Mouse (Mus musculus) neural tube, embryonic 14.5 days (tissue): ENCODE results near the gene Shb. TPM values are rescaled to one million over a fixed set of nuclear protein-coding genes. Genes with fewer than 3 reads are reported as not detected.

Source experiments
- ATAC-seq: fragments of 200-750 bp; cut with Nextera tagmentation; 2 replicates; pipeline ENCODE4 v1.8.0; 2017; ENCODE audit warnings: low read depth, mild to moderate bottlenecking, moderate TSS enrichment, moderate library complexity
- H3K27ac ChIP-seq: fragments of 300-500 bp; sonication (generic); 2 replicates; pipeline ENCODE4 v1.5.1; 2014; ENCODE audit warnings: low read depth, mild to moderate bottlenecking, control low read depth, low read length, moderate library complexity, mixed read lengths
- H3K27me3 ChIP-seq: fragments of 300-500 bp; sonication (generic); 2 replicates; pipeline ENCODE4 v1.6.1; 2014; ENCODE audit warnings: low read length; ENCODE audit not compliant: control insufficient read depth, insufficient read depth
- H3K36me3 ChIP-seq: fragments of 300-500 bp; sonication (generic); 2 replicates; pipeline ENCODE4 v1.6.1; 2014; ENCODE audit warnings: low read length, mixed read lengths; ENCODE audit not compliant: control insufficient read depth, insufficient read depth
- H3K4me1 ChIP-seq: fragments of 300-500 bp; sonication (generic); 2 replicates; pipeline ENCODE4 v1.6.1; 2014; ENCODE audit warnings: low read length; ENCODE audit not compliant: control insufficient read depth, insufficient read depth
- H3K4me2 ChIP-seq: fragments of 300-500 bp; sonication (generic); 2 replicates; pipeline ENCODE4 v1.6.1; 2014; ENCODE audit warnings: mild to moderate bottlenecking, low read depth, low read length, control low read depth
- H3K4me3 ChIP-seq: fragments of 300-500 bp; sonication (generic); 2 replicates; pipeline ENCODE4 v1.5.1; 2014; ENCODE audit warnings: low read depth, low read length, control low read depth, mixed read lengths
- H3K9ac ChIP-seq: fragments of 300-500 bp; sonication (generic); replicated peaks from 2 replicates; pipeline ENCODE4 v1.6.1; 2014; ENCODE audit warnings: low read depth, mild to moderate bottlenecking, control low read depth, low read length, mixed read lengths
- H3K9me3 ChIP-seq: fragments of 300-500 bp; sonication (generic); 2 replicates; pipeline ENCODE4 v1.6.1; 2016; ENCODE audit warnings: low read length; ENCODE audit not compliant: control insufficient read depth
- WGBS: fragments of 180-500 bp; shearing (Covaris S2); extraction: QIAGEN DNeasy Blood & Tissue Kit; methylation state at CpG from one replicate; pipeline ENCODE4 v1.1.7; 2014; 5-methylcytosine and 5-hydroxymethylcytosine counted together
- polyA plus RNA-seq: library from polyadenylated mRNA; unstranded; fragments of >200 nt; fragmentation: Nextera tagmentation; extraction: Ambion mirVana; gene quantifications from 2 replicates; pipeline ENCODE4 v1.2.1, GENCODE M21; 2014

The Shb gene
- polyA plus RNA-seq, 1 experiment from 2014 or later: 6.2 TPM

DNA sequence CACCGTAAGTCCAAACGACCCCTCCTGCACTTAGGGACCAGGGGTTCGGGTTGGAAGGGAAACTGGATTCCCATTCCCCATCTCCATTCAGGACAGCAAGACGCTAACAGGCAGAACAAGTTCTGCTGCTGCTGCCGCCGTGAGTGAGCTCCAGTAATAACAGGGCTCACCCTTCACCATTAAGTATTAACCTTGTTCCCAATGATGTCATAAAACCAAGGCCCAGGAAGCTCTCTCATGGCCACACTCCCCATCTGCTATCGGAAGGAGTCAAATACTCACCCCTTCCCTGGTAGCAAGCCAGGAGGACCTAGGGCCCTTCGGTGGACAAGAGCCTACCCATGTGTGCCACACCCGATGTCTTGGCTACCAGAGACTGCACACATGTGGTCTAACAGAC lies 30.3 kb downstream of the Shb start:
- Histone ChIP-seq H3K4me3 (no peak overlapping the region), H3K36me3 (no peaks in the 10 kb centered on the region), H3K4me2 (no peak overlapping the region), H3K9ac (no peak overlapping the region), H3K27me3 (no peaks in the 10 kb centered on the region), H3K9me3 (no peaks in the 10 kb centered on the region), H3K27ac (no peak overlapping the region), H3K4me1 (peaks cover 37% of the 10 kb centered on the region)
- WGBS: 76% methylated on average over 9 of the region's 9 CpGs
- no peak for ATAC-seq

DNA sequence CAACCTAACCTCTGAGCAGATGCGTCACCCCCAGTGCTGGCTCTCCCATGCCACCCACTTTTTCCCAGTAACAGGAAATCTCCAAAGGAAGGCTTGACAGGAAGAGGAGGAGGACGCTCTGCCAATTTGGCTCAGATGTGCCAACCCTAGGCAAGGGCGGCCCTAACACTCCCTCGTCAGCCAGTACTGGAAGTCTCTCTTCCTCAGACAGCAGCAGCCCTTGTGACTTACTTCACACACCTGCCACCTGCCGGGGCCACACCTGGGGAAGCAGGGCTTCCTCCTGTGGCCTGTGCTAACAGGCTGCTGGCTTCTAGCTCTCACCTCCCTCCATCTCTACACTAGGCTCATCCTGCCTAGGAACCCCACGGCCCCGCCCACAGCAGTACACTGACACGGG lies 31.9 kb downstream of the Shb start:
- WGBS: 76% methylated on average over 8 of the region's 8 CpGs
- no peak overlapping the region for H3K4me3 ChIP-seq
- no peak overlapping the region for H3K4me2 ChIP-seq
- no peak overlapping the region for H3K9ac ChIP-seq
- H3K4me1 ChIP-seq: peaks cover 27% of the 10 kb centered on the region
- H3K27ac ChIP-seq: no peak overlapping the region
- H3K9me3 ChIP-seq: no peaks in the 10 kb centered on the region
- H3K27me3 ChIP-seq: no peaks in the 10 kb centered on the region
- ATAC-seq: no peak
- no peaks in the 10 kb centered on the region for H3K36me3 ChIP-seq

DNA sequence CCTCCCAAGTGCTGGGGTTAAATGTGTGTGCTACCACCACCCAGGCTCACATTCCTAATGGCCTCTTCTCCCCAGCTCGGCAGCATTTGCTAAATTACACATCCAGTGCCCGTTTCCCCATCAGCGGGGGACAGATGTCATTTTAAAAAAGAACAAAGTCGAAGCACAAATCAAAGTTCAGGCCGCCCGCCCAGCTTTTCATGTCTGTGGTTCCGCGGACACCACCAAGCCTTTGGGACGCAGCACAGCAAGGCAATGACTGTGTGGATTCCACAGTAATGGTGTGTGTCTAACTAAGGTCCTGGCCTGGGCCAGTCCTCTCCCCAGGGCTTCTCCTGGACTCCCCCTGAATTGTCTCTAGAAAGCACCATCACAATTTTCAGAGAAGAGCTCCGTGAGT lies 32.7 kb downstream of the Shb start:
- WGBS: 10% methylated on average over 10 of the region's 10 CpGs
- H3K9ac ChIP-seq: no peak overlapping the region
- no peaks in the 10 kb centered on the region for H3K27me3 ChIP-seq
- H3K9me3 ChIP-seq: no peaks in the 10 kb centered on the region
- H3K4me2 ChIP-seq: no peak overlapping the region
- H3K4me1 ChIP-seq: peaks cover 33% of the 10 kb centered on the region
- no peaks in the 10 kb centered on the region for H3K36me3 ChIP-seq
- no peak overlapping the region for H3K27ac ChIP-seq
- no peak for ATAC-seq
- no peak overlapping the region for H3K4me3 ChIP-seq

DNA sequence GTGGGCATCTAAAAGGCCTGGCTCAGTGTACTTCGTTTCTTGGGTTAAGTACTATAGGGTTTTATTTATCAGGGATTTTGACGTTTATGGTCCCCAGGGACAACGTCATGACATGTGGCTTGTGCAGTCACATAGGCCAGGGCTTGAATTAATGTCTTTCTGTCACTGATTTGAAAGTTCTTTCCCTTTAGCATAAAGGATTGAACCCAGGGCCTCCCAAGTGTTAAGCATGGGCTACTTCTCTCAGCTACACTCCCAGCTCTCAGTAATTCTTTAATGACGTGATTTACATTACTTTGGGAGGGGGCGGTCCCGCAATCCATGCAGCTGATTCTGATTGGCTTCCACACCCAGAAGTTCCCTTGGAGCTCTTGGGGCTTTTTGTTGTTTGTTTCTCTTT lies 33.2 kb downstream of the Shb start:
- H3K4me3 ChIP-seq: no peak overlapping the region
- no peaks in the 10 kb centered on the region for H3K27me3 ChIP-seq
- 10% methylated on average over 6 of the region's 6 CpGs for WGBS
- ATAC-seq: no peak
- no peaks in the 10 kb centered on the region for H3K36me3 ChIP-seq
- no peak overlapping the region for H3K27ac ChIP-seq
- H3K4me1 ChIP-seq: peaks cover 38% of the 10 kb centered on the region
- no peaks in the 10 kb centered on the region for H3K9me3 ChIP-seq
- H3K9ac ChIP-seq: no peak overlapping the region
- no peak overlapping the region for H3K4me2 ChIP-seq

DNA sequence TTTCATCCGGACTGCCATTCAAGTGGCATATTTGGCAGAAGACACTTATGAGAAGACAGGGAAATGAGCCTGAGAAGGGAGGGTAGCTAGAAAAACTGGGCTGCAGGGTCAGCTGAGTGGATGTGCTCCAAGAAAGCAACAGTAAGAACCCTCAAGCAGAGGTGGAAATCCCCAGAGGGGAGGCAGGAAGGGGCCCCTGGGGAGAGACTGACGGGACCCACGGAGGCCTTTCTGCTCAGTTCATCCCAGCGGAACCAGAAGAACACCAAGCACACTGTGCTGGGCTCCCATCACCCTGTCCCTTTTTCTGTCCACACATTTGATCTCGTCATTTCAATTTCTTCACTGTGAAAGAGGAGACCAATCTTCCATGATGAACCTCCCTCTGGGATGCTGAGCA lies 33.9 kb downstream of the Shb start:
- Histone ChIP-seq H3K4me2 (no peak overlapping the region), H3K9me3 (no peaks in the 10 kb centered on the region), H3K4me3 (no peak overlapping the region), H3K27ac (no peak overlapping the region), H3K36me3 (no peaks in the 10 kb centered on the region), H3K9ac (no peak overlapping the region), H3K27me3 (no peaks in the 10 kb centered on the region), H3K4me1 (peaks cover 44% of the 10 kb centered on the region)
- WGBS: 45% methylated on average over 5 of the region's 5 CpGs
- no peak for ATAC-seq

DNA sequence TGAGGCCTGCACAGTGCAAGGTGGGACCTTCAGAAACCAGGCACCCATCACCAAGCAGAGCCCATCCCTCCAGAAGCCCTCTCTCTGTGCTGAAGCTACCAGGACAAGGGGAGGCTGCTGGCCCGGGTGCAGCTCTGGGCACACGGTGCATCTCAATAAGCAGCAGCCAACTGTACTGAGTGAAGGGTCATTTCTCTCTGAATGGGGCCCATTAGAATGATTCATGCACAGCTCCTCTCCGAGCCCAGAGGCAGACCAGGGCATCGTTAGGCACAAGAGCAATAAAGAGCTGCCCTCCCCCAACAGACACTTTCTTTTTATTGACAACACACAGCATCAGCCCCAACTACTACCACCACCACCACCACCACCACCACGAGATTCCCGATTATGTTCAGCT lies 35.0 kb downstream of the Shb start:
- Histone ChIP-seq H3K36me3 (no peaks in the 10 kb centered on the region), H3K27me3 (no peaks in the 10 kb centered on the region), H3K4me1 (peaks cover 50% of the 10 kb centered on the region), H3K4me3 (no peak overlapping the region), H3K4me2 (no peak overlapping the region), H3K9ac (no peak overlapping the region), H3K9me3 (no peaks in the 10 kb centered on the region), H3K27ac (no peak overlapping the region)
- peak; percentile 47; the same call in 1 of the 2 replicates for ATAC-seq
- 17% methylated on average over 6 of the region's 6 CpGs for WGBS

DNA sequence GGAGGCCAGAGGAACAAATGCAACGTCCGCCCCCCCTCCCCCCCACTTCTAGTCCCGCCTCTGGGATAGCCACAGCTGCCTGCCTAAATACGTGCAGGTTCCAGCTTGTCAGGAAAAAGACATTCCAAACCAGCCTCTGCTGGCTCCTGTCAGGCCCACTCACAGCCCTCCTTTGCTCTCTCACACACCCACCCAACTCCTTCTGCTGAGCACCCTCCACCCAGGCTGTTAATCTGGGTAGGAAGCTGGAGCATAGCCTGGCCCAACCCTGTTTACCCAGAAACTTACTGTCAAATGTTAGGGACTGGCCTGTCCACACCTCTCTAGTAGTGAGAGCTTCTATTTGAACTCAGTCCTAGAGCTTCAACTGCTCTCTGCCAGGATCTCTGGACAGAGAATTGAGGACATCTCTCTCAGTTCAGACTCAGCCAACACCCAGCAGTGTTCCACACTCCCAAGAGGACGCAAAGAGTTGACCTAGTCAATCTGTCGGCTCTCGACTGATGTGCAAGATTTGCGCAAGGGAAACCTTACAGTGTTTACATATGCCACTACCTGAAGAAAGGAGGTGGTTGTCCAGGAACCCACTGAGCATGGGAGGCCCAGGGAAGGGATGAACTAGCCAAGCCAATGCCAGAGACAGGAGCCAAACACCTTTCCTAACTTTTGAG lies 36.6 kb downstream of the Shb start:
- H3K4me1 ChIP-seq: peaks cover 62% of the 10 kb centered on the region
- no peak overlapping the region for H3K27ac ChIP-seq
- ATAC-seq: no peak
- no peaks in the 10 kb centered on the region for H3K9me3 ChIP-seq
- H3K4me3 ChIP-seq: no peak overlapping the region
- H3K9ac ChIP-seq: no peak overlapping the region
- no peak overlapping the region for H3K4me2 ChIP-seq
- 60% methylated on average over 8 of the region's 8 CpGs for WGBS
- H3K27me3 ChIP-seq: no peaks in the 10 kb centered on the region
- no peaks in the 10 kb centered on the region for H3K36me3 ChIP-seq

DNA sequence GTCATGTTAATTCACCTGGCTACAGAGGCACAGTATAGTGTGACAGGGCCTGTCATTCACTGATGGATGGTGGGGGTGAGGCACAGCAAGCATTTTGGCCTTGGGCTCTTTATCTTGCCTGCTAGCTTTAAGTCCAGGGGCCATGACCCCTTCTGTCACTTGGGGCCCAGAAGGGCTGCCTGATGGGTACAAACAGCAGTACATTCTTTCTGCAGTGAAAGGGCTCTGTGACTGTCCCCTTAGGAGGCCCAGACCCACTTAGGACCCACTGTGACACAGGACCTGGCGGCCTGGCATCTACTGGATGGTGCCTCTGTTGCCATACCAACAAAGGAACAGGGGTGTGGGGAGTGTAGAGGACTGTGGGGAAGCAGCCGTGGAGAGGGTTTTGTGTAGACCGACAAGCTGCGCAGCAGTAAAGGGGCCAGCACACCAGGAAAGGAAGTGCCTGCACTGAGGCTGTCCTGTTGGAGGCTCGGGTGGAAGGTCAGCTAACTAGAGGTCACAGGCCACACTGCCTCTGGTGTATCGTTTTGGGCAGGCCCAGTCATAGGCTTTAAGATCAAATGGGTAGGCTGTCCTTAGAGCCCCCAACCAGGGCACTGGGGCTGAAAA lies 38.4 kb downstream of the Shb start:
- no peak for ATAC-seq
- WGBS: 13% methylated on average over 6 of the region's 6 CpGs

DNA sequence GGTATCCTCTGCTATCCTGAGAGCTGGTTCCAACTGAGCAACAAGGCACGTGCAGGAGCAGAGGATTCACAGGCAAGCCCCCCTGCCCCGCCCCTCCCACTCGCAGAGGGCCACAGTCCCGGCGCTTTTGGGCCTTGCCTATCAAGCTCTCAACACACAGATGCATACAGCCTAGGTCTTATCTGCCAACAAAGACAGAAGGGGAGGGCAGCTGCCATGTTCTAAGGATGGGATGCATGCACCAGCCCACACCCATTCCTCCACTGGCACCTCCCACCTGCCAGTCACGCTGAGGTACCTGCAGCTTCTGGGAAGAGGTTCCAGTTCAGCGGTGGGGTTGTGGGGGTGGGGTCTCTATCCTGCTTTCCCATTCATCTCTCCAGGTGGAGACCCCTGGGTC lies 39.2 kb downstream of the Shb start:
- H3K9ac ChIP-seq: no peak overlapping the region
- H3K4me3 ChIP-seq: no peak overlapping the region
- no peak overlapping the region for H3K27ac ChIP-seq
- H3K36me3 ChIP-seq: no peaks in the 10 kb centered on the region
- H3K9me3 ChIP-seq: no peaks in the 10 kb centered on the region
- no peak for ATAC-seq
- WGBS: 12% methylated on average over 7 of the region's 7 CpGs
- H3K4me1 ChIP-seq: peaks cover 62% of the 10 kb centered on the region
- H3K4me2 ChIP-seq: no peak overlapping the region
- no peaks in the 10 kb centered on the region for H3K27me3 ChIP-seq

More for the DNA sequence above, 38.4 kb downstream of the Shb start:
- Histone ChIP-seq H3K27ac (no peak overlapping the region), H3K4me1 (peaks cover 70% of the 10 kb centered on the region), H3K36me3 (no peaks in the 10 kb centered on the region), H3K4me2 (no peak overlapping the region), H3K4me3 (no peak overlapping the region), H3K9ac (no peak overlapping the region), H3K9me3 (no peaks in the 10 kb centered on the region), H3K27me3 (no peaks in the 10 kb centered on the region)
